Mouse (Mus musculus) stomach, postnatal 0 days (tissue): ENCODE measurements around the gene Sema4c. TPM values are rescaled to one million over a fixed set of nuclear protein-coding genes. Genes with fewer than 3 reads are reported as not detected.

Experiments
- ATAC-seq: fragments of 200-750 bp; cut with Nextera tagmentation; 2 replicates; pipeline ENCODE4 v1.8.0; 2017; ENCODE audit not compliant: low FRiP score, low TSS enrichment
- DNase-seq: peaks from one replicate; pipeline ENCODE4 v3.0.0-alpha.2; 2016; ENCODE audit warnings: low spot score
- H3K27ac ChIP-seq: fragments of 300-500 bp; sonication (generic); replicated peaks from 2 replicates; pipeline ENCODE4 v1.5.1; 2014; ENCODE audit warnings: mild to moderate bottlenecking, control low read depth
- H3K27me3 ChIP-seq: fragments of 300-500 bp; sonication (generic); 2 replicates; pipeline ENCODE4 v1.6.1; 2014; ENCODE audit warnings: low read length; ENCODE audit not compliant: control insufficient read depth, insufficient read depth
- H3K36me3 ChIP-seq: fragments of 300-500 bp; sonication (generic); 2 replicates; pipeline ENCODE4 v1.6.1; 2014; ENCODE audit warnings: low read length, mixed read lengths; ENCODE audit not compliant: control insufficient read depth, insufficient read depth
- H3K4me1 ChIP-seq: fragments of 300-500 bp; sonication (generic); replicated peaks from 2 replicates; pipeline ENCODE4 v1.6.1; 2014; ENCODE audit warnings: antibody characterized with exemption; ENCODE audit not compliant: control insufficient read depth, insufficient read depth
- H3K4me2 ChIP-seq: fragments of 300-500 bp; sonication (generic); replicated peaks from 2 replicates; pipeline ENCODE4 v1.6.1; 2014; ENCODE audit warnings: low read depth, mild to moderate bottlenecking, control low read depth, moderate library complexity
- H3K4me3 ChIP-seq: fragments of 300-500 bp; sonication (generic); 2 replicates; pipeline ENCODE4 v1.5.1; 2014; ENCODE audit warnings: low read depth, low read length, control low read depth
- H3K9ac ChIP-seq: fragments of 300-500 bp; sonication (generic); 2 replicates; pipeline ENCODE4 v1.6.1; 2014; ENCODE audit warnings: mild to moderate bottlenecking, low read length, control low read depth, mixed read lengths
- H3K9me3 ChIP-seq: fragments of 300-500 bp; sonication (generic); 2 replicates; pipeline ENCODE4 v1.6.1; 2016; ENCODE audit warnings: low read length; ENCODE audit not compliant: control insufficient read depth
- CTCF ChIP-seq: IDR thresholded peaks from 2 replicates; pipeline ENCODE4 v1.5.1; 2016; ENCODE audit warnings: antibody characterized with exemption, low read depth, mild to moderate bottlenecking, moderate library complexity
- EP300 ChIP-seq: optimal IDR thresholded peaks from 2 replicates; pipeline ENCODE3; 2016; ENCODE audit warnings: antibody characterized with exemption
- WGBS: fragments of 180-500 bp; shearing (Covaris S2); extraction: QIAGEN DNeasy Blood & Tissue Kit; methylation state at CpG from one replicate; pipeline ENCODE4 v1.1.7; 2014; 5-methylcytosine and 5-hydroxymethylcytosine counted together
- polyA plus RNA-seq: library from polyadenylated mRNA; unstranded; fragments of >200 nt; fragmentation: Nextera tagmentation; extraction: Ambion mirVana; gene quantifications from 2 replicates; pipeline ENCODE4 v1.2.1, GENCODE M21; 2015

The Sema4c gene
- polyA plus RNA-seq, result 5.0 and 5.1 TPM in 2 replicates

GRCm38 (mm10) chr1:36558031-36558993 is at the start of gene Sema4c:
Gene Sema4c (minus strand): TSS chr1:36558349.
- H3K4me1 ChIP-seq, result peaks cover 8% of the 10 kb centered on the region
- ATAC-seq (peak; percentile 25), DNase-seq (peak; percentile 82)
- peak within 1 kb of the TSS; percentile 99 for H3K27ac ChIP-seq
- H3K36me3 ChIP-seq, result peaks cover 10% of the 10 kb centered on the region; the same call in 1 of the 2 replicates
- TF ChIP-seq EP300 (no peak), CTCF (0 out of 2 replicates have a peak, but pooled peaks have one; percentile 0)
- peak within 1 kb of the TSS; percentile 83 for H3K4me2 ChIP-seq
- peak within 1 kb of the TSS; percentile 97 for H3K9ac ChIP-seq
- no peaks in the 10 kb centered on the region for H3K9me3 ChIP-seq
- 2% methylated on average over 68 of the region's 69 CpGs for WGBS
- peak within 1 kb of the TSS; percentile 87 for H3K4me3 ChIP-seq
- H3K27me3 ChIP-seq, result no peaks in the 10 kb centered on the region

- Histone ChIP-seq H3K4me1 (peaks cover 17% of the 10 kb centered on the region), H3K4me2 (no peak overlapping the region), H3K36me3 (no peaks in the 10 kb centered on the region), H3K27ac (peak overlapping the region; percentile 58), H3K27me3 (no peaks in the 10 kb centered on the region), H3K9ac (no peak overlapping the region), H3K9me3 (no peaks in the 10 kb centered on the region), H3K4me3 (no peak overlapping the region)
- no peak for DNase-seq
- WGBS, result 39% methylated on average over 7 of the region's 7 CpGs
- ATAC-seq, result no peak
- TF ChIP-seq CTCF (no peak), EP300 (no peak)
These were observed 48.8 kb upstream of the Sema4c start for GRCm38 (mm10) chr1:36606951-36607350.

GRCm38 (mm10) chr1:36604254-36605156 is 46.4 kb upstream of the Sema4c start:
- Histone ChIP-seq H3K4me2 (no peak overlapping the region), H3K27ac (peak overlapping the region; percentile 87; the same call in 1 of the 2 replicates), H3K4me3 (no peak overlapping the region), H3K27me3 (no peaks in the 10 kb centered on the region), H3K36me3 (no peaks in the 10 kb centered on the region), H3K9me3 (no peaks in the 10 kb centered on the region), H3K9ac (no peak overlapping the region), H3K4me1 (peaks cover 17% of the 10 kb centered on the region)
- TF ChIP-seq CTCF (no peak), EP300 (no peak)
- no peak for DNase-seq
- 75% methylated on average over 12 of the region's 12 CpGs for WGBS
- no peak for ATAC-seq

- Histone ChIP-seq H3K4me1 (peaks cover 17% of the 10 kb centered on the region), H3K4me3 (no peak overlapping the region), H3K27ac (peak overlapping the region; percentile 87), H3K27me3 (no peaks in the 10 kb centered on the region), H3K36me3 (no peaks in the 10 kb centered on the region), H3K9me3 (no peaks in the 10 kb centered on the region), H3K9ac (peak overlapping the region; percentile 41; the same call in 1 of the 2 replicates), H3K4me2 (no peak overlapping the region; the same call in 1 of the 2 replicates)
- TF ChIP-seq EP300 (no peak), CTCF (no peak)
- ATAC-seq (peak; percentile 75), DNase-seq (peak; percentile 80)
- 21% methylated on average over 9 of the region's 9 CpGs for WGBS
These were observed 45.2 kb upstream of the Sema4c start for GRCm38 (mm10) chr1:36603361-36603760.

- WGBS, result 46% methylated on average over 4 of the region's 4 CpGs
- ATAC-seq (no peak), DNase-seq (no peak)
- Histone ChIP-seq H3K9me3 (no peaks in the 10 kb centered on the region), H3K27me3 (no peaks in the 10 kb centered on the region), H3K36me3 (no peaks in the 10 kb centered on the region), H3K4me2 (no peak overlapping the region), H3K4me1 (peaks cover 13% of the 10 kb centered on the region; the same call in 1 of the 2 replicates), H3K4me3 (no peak overlapping the region), H3K27ac (no peak overlapping the region), H3K9ac (no peak overlapping the region)
- no peak for TF ChIP-seq CTCF
- TF ChIP-seq EP300, result no peak
These were observed 44.1 kb upstream of the Sema4c start for GRCm38 (mm10) chr1:36602271-36602670.
